Mouse (Mus musculus): ENCODE measurements around the gene Lhpp.

- no peak for TF ChIP-seq CEBPB (IDR thresholded peaks at IDR 0.05; ENCODE audit: insufficient read depth, poor library complexity, severe bottlenecking)
- TF ChIP-seq POLR2A (IDR thresholded peaks at IDR 0.05; ENCODE audit: insufficient read length, low read depth): no peak
- TF ChIP-seq MYOD1 (IDR thresholded peaks at IDR 0.05; ENCODE audit: control insufficient read depth in 1 of 3, insufficient read length in 2 of 3, low read depth in 2 of 3): no peak
- no peak for TF ChIP-seq POLR2AphosphoS2 (IDR thresholded peaks at IDR 0.05; ENCODE audit: insufficient read length, low read depth)
- no peak for TF ChIP-seq MYOG (IDR thresholded peaks at IDR 0.05; ENCODE audit: control insufficient read depth in 1 of 3, insufficient read depth in 1 of 3, insufficient read length in 2 of 3, low read depth in 2 of 3)
- TF ChIP-seq MAX (IDR thresholded peaks at IDR 0.05; ENCODE audit: low read depth): no peak
- TF ChIP-seq USF1 (IDR thresholded peaks at IDR 0.05; ENCODE audit: low read depth): no peak
- TF ChIP-seq TCF3 (IDR thresholded peaks at IDR 0.05; ENCODE audit: insufficient read length, low read depth): no peak
- no peak for TF ChIP-seq TCF12 (IDR thresholded peaks at IDR 0.05; ENCODE audit: insufficient read depth, poor library complexity, severe bottlenecking)
These were observed 124.7 kb downstream of the Lhpp start for GRCm38 (mm10) chr7:132735145-132735544.

Data from myocyte (in vitro differentiated cells).